Mouse (Mus musculus) testis, postnatal 10 days (tissue): ENCODE measurements around the gene Osbpl2.

Source experiments
- DNase-seq: peaks from one replicate; pipeline ENCODE4 v3.0.0; 2021; ENCODE audit warnings: low spot score

The Osbpl2 gene

DNA sequence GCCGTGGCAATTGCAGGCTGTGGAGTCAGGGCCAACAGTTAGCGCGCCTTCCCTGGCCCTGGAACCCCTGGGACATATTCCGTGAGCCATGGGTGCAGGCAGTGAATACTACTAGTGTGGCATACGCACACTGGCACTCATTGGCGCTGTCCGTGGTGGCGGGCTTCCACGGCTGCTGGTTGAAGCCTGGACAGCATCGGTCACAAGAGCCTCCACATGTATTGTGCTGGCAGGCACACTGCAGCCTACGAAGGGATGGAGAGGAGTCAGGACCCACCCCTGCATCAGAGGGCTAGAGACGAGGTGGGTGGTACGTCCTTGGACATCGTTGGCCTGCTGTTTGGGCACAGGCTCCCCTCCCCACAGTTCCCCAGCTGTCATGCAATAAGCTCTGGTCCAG is 83.2 kb downstream of the Osbpl2 start:
- no peak for DNase-seq

DNA sequence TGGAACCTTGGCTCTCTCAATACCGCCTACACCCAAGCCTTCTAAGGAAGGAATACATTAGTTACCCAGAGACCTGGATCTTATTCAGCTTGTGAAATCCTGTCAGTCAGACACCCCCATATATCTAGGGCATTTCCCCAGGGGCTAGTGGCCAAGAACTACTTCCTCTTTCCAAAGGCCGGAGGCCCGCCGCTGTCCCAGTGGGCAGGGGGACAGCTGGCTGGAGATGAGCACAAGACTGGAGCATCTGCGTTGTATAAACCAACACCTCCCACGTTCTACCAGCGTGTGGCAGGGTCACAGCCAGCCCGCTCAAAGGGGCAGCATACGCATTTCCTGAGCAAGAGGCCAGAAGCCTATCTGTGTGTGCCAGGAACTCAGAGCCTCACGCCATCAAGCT is 83.7 kb downstream of the Osbpl2 start:
- DNase-seq, result no peak

- no peak for DNase-seq
Observed at GRCm38 (mm10) chr2:180204501-180204900, 85.4 kb downstream of the Osbpl2 start.

DNA sequence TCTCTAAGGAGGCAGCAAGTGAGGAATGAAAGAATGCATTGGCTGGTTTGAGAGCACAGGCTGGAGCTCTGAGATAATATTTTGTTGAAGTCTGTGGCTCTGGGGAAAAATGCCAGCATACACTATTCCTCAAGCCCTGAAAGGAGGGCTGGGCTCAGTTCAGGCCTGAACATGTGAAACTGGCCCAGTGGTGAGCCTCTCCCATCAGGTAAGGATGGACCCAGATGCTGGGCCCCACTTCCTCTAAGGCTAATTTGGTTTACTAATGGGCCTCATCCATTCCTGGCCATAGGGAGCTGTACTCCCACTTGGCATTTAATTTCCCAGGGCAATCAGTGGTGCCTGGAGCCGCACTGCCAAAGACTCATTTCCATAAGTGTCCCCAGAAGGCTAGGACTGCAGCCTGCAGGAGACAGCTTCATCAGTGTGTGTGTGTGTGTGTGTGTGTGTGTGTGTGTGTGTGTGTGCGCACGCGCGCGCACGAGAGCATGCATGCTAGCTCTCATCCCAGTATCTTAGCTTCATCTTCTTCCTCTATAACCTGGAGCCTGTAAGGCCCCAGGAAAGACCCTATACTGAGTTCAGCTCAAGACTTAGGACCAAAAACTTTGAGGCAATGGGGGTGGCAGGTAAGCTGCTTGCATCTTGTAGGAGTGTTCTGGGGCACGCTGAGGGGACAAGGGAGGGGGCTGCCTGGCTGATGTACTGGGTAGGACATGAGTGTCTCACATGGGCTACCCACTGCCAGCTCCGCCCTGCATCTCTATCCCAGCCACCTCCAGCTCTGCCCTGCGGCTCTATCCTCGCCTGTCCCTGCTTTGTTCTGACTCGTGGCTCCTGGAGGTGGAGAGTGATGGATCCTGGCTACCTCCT is 86.2 kb downstream of the Osbpl2 start:
- no peak for DNase-seq

GRCm38 (mm10) chr2:180205956-180206280 is 86.8 kb downstream of the Osbpl2 start:
- no peak for DNase-seq

DNA sequence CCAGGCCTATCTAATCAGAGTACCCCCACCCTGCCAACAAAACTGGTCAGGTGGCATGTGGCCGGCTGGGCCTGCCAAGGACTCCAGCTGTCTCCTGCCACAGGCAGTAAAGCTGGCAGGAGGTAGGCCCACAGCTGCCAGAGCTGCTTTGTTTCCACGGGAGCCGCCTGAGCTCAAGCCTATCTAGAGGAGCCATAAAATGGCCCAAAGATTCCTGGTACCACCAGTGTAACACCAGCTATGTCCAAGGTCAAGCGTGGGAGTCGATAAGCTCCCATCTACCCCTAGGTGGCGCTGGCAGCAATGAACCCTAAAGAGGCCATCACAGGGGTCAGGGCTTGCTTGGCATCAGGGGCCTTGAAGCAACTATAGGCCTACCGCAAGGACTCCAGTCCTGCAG is 88.7 kb downstream of the Osbpl2 start:
- DNase-seq, result no peak

- DNase-seq, result no peak
Observed at GRCm38 (mm10) chr2:180208976-180209375, 89.9 kb downstream of the Osbpl2 start.

DNA sequence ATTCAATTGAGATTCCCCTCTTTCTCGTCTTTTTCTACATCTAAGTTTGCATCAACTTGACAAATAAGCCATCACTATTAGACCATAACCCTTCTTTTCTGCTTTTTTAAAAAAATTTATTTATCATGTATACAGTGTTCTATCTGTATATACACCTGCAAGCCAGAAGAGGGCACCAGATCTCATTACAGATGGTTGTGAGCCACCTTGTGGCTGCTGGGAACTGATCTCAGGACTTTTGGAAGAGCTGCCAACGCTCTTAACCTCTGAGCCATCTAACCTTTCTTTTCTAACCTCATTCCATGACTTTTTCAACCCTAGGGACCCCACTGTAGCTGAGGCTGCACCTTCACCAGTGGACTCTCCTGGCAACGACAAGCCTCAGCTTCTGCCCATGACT is 93.1 kb downstream of the Osbpl2 start:
- no peak for DNase-seq
